Mouse (Mus musculus): Measurements from ENCODE around the gene Lemd2.

DNA sequence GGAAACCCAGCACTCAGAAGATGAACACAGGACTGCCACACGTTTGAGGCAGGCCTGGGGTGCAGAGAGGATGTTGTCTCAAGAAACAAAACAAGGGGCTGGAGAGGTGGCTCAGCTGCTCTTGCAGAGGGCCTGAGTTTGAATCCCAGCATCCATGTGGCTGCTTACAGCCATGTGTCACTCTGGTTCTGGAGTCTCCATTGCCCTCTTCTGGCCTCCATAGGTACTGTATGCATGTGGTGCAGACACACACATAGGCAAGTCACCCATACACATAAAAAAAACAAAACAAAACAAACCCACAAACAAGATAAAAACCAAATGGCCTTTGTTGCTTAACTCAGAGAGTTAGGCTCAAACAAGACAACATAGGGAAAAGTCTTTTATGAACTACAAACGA is 2.3 kb downstream of the Lemd2 start:
- TF ChIP-seq CTCF (IDR thresholded peaks at IDR 0.05 in 2 of 3, conservative IDR thresholded peaks at IDR 0.05 in 1 of 3; ENCODE audit: control insufficient read depth in 1 of 3, insufficient read depth in 1 of 3, low read depth in 2 of 3, low read length in 3 of 3, poor library complexity in 1 of 3, severe bottlenecking in 1 of 3) (peak; percentile 41 to 52 (median 51)), KAT2A (conservative IDR thresholded peaks at IDR 0.05; ENCODE audit: low read depth, low read length) (no peak), TAL1 (IDR thresholded peaks at IDR 0.05; ENCODE audit: low read length) (no peak), SIN3A (IDR thresholded peaks at IDR 0.05; ENCODE audit: low read length) (peak; percentile 36; the same call in 1 of the 2 replicates), NRF1 (IDR thresholded peaks at IDR 0.05; ENCODE audit: insufficient read depth, low read depth, low read length, poor library complexity, severe bottlenecking) (no peak), CHD2 (IDR thresholded peaks at IDR 0.05; ENCODE audit: low read length) (no peak), UBTF (IDR thresholded peaks at IDR 0.05; ENCODE audit: borderline replicate concordance, insufficient read depth, low read depth, low read length) (no peak), USF2 (IDR thresholded peaks at IDR 0.05; ENCODE audit: borderline replicate concordance in 1 of 2, insufficient read depth in 1 of 2, low read depth in 1 of 2, low read length in 2 of 2) (no peak)
